Mouse (Mus musculus) embryonic fibroblast, embryonic 13.5 days (primary cell): ENCODE results near the gene Pola1.

Experiments
- CTCF ChIP-seq: IDR thresholded peaks from 2 replicates; pipeline ENCODE4 v1.5.1; 2011; ENCODE audit warnings: mild to moderate bottlenecking, control low read depth, low read length, moderate library complexity, borderline replicate concordance; ENCODE audit not compliant: insufficient read depth
- POLR2A ChIP-seq: IDR thresholded peaks from 2 replicates; pipeline ENCODE4 v1.6.1; 2011; ENCODE audit warnings: low read depth, mild to moderate bottlenecking, control low read depth, low read length, moderate library complexity

GRCm38 (mm10) chrX:93301798-93302197 is 330.2 kb downstream of the Pola1 start:
- TF ChIP-seq POLR2A: no peak
- no peak for TF ChIP-seq CTCF
